Mouse (Mus musculus) bone marrow, adult 2 months (tissue): Measurements from ENCODE around the gene Bcas1.

Experiments
- CTCF ChIP-seq: fragments of 200-500 bp; IDR thresholded peaks from 2 replicates; pipeline ENCODE4 v1.5.1; 2011; ENCODE audit warnings: low read length, control low read depth; ENCODE audit not compliant: control insufficient read depth, insufficient read depth
- POLR2A ChIP-seq: fragments of 200-500 bp; IDR thresholded peaks from 2 replicates; pipeline ENCODE4 v1.6.1; 2011; ENCODE audit warnings: low read depth, mild to moderate bottlenecking, control low read depth, low read length, borderline replicate concordance; ENCODE audit not compliant: control insufficient read depth

- TF ChIP-seq CTCF: no peak
- no peak for TF ChIP-seq POLR2A
These were observed 103.7 kb downstream of the Bcas1 start for GRCm38 (mm10) chr2:170323925-170324347.
